11 mouse cellular contexts compared by ENCODE assay signal in genomic region chr11:94407803-94408321, GRCm38 (mm10). TPM values are rescaled to one million over a fixed set of nuclear protein-coding genes. Genes with fewer than 3 reads are reported as not detected.
DNase-seq lines count a peak whose midpoint lies in the region; ATAC-seq and TF ChIP-seq lines count a peak whose summit lies in the region.
"Had no signal": no experiment of that assay in that cellular context is flagged by ENCODE, and none has a peak within 500 bp of the region (broad histone marks: within the 10 kb centered on the region; RNA-seq: fewer than 3 reads in every experiment).

No protein-coding gene starts in this region.

- H3K9ac ChIP-seq in hindbrain, embryonic 13.5 days, result peak overlapping the region; percentile 43; the same call in 1 of the 2 replicates

- TF ChIP-seq CTCF in layer of hippocampus, adult 2 months (conservative IDR thresholded peaks at IDR 0.05), result no peak

- no peak overlapping the region for H3K4me2 ChIP-seq in hindbrain, embryonic 13.5 days

- intact Hi-C loops in left cerebral cortex, postnatal 25 days (cut with DNase I), result no loop called here

- H3K27me3 ChIP-seq in hindbrain, embryonic 13.5 days, result 0 out of 2 replicates have a peak, but pooled peaks cover 2% of the 10 kb centered on the region

- H3K27ac ChIP-seq in layer of hippocampus, adult 2 months, result peak overlapping the region; percentile 69; the same call in 1 of the 2 replicates
- H3K27ac ChIP-seq in hindbrain, embryonic 13.5 days, result peak overlapping the region; percentile 94

- ATAC-seq in hindbrain, embryonic 13.5 days (ENCODE audit: low FRiP score), result peak; percentile 69
- no peak for ATAC-seq in activated CD4-positive, CD25-positive, alpha-beta regulatory T cell, adult 4 months
- ATAC-seq: lung, postnatal 0 days had no signal

- WGBS in hindbrain, embryonic 13.5 days, result 18% methylated on average over 11 of the region's 11 CpGs

- peaks cover 75% of the 10 kb centered on the region for H3K4me1 ChIP-seq in hindbrain, embryonic 13.5 days (replicated peaks)

- peak; percentile 46 to 51 for DNase-seq in layer of hippocampus, adult 2 months (ENCODE audit: low spot score in 2 of 2)
- no peak for DNase-seq in layer of hippocampus, postnatal 36 days
- peak; percentile 76 for DNase-seq in embryo, embryonic 11 days
- peak; percentile 52 for DNase-seq in neural tube, embryonic 10.5 days (ENCODE audit: extremely low spot score, low spot score)
- no peak for DNase-seq in left cerebral cortex, postnatal 25 days (ENCODE audit: low spot score in 2 of 2)
- no peak for DNase-seq in liver
- DNase-seq: adrenal gland, postnatal 14 days; kidney, postnatal 14 days had no signal

- no peaks in the 10 kb centered on the region for H3K9me3 ChIP-seq in hindbrain, embryonic 13.5 days

- no peak overlapping the region for H3K4me3 ChIP-seq in layer of hippocampus, adult 2 months
- no peak overlapping the region for H3K4me3 ChIP-seq in hindbrain, embryonic 13.5 days

- H3K36me3 ChIP-seq in hindbrain, embryonic 13.5 days, result peaks cover 31% of the 10 kb centered on the region

RNA-seq across cellular contexts. Expression of gene Abcc3, which starts 15.1 kb away (rescaled TPM):
- total RNA-seq in layer of hippocampus, adult 2 months (2021), result 1 to 10 TPM; 1.2 to 2.2 TPM
- total RNA-seq in layer of hippocampus, postnatal 36 days (2021), result 1 to 10 TPM; 2.2 to 2.9 TPM
- polyA plus RNA-seq in hindbrain, embryonic 13.5 days (2015; fragmentation: Nextera tagmentation; extraction: Ambion mirVana), result 0.50 and 0.77 TPM in 2 replicates
- polyA plus RNA-seq in activated CD4-positive, CD25-positive, alpha-beta regulatory T cell, adult 4 months (2017; shearing (Covaris generic)), result under 1 TPM; 0.45 to 0.79 TPM
- 1 to 10 TPM; 2.0 to 2.9 TPM for total RNA-seq in left cerebral cortex, postnatal 25 days (2021)

Comparison
In these comparisons a context has a peak if more than half of its experiments do, and no peak if none do; other contexts are left out.
1. DNase-seq: peak in layer of hippocampus, adult 2 months (2 of 2), embryo, embryonic 11 days (single experiment) and neural tube, embryonic 10.5 days (single experiment); none in layer of hippocampus, postnatal 36 days (0 of 2), left cerebral cortex, postnatal 25 days (0 of 2) and liver (single experiment).